Mouse (Mus musculus) ES-Bruce4 (cell line): ENCODE data around the gene Gal3st4.

Source experiments
- CTCF ChIP-seq: IDR thresholded peaks from one replicate; pipeline ENCODE4 v1.8.1; 2011; ENCODE audit warnings: low read depth, low read length
- EP300 ChIP-seq: IDR thresholded peaks from 2 replicates; pipeline ENCODE4 v1.6.1; 2011; ENCODE audit warnings: low read depth, low read length; ENCODE audit not compliant: insufficient read depth
- POLR2A ChIP-seq: IDR thresholded peaks from one replicate; pipeline ENCODE4 v1.8.1; 2011; ENCODE audit warnings: low read length; ENCODE audit not compliant: insufficient read depth

DNA sequence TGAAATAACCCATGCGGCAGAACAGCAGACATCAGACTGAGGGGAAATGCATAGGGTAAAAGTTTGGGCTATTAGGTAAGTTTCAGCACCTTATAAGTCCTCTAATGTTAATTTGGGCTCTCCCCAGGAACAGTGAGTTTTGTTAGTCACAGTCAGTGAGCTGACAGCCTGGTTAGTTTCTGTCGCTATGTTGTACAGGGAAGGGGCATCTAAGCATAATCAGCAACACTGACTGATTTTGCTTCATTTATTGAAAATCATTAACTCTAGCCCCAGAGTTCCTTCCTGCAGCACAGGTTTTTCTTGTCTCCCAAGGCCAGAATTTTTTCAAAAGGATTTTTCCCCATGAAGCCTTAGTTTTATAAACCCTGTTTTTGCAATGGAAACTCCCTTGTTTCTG, 38.9 kb downstream of the Gal3st4 start:
- TF ChIP-seq POLR2A = no peak
- TF ChIP-seq CTCF = no peak
- TF ChIP-seq EP300 = no peak
